Mouse (Mus musculus): ENCODE data around the gene Ctss.
A peak's percentile ranks its signal among the peaks of the same experiment; 100 is the strongest.
"Not testable (repeated sequence)": the region's sequence is repeated elsewhere in the genome, so short reads cannot be mapped to it uniquely, and the experiment has no call there.

Ctss gene

GRCm38 (mm10) chr3:95534927-95535326 lies 8.3 kb downstream of the Ctss start:
- no peak for DNase-seq (ENCODE audit: low spot score in 2 of 2)

GRCm38 (mm10) chr3:95538936-95539335 lies 12.3 kb downstream of the Ctss start:
- DNase-seq (ENCODE audit: low spot score in 2 of 2), result no peak

DNA sequence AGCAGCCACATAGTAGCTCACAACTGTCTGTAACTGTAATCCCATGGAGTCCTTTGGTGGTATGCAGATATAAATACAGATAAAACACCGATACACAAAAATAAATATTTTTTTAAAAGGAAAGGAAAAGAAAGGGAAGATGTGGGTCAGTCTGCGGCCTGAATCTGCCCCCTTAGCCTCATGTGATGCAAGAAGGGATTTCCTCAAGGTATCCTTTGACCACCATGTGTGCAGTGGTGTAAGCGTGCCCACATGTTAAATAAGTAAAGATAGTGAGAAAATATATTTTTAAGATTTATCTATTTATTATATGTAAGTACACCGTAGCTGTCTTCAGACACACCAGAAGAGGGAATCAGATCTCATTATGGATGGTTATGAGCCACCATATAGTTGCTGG lies 13.3 kb downstream of the Ctss start:
- DNase-seq (ENCODE audit: low spot score in 2 of 2), result no peak

DNA sequence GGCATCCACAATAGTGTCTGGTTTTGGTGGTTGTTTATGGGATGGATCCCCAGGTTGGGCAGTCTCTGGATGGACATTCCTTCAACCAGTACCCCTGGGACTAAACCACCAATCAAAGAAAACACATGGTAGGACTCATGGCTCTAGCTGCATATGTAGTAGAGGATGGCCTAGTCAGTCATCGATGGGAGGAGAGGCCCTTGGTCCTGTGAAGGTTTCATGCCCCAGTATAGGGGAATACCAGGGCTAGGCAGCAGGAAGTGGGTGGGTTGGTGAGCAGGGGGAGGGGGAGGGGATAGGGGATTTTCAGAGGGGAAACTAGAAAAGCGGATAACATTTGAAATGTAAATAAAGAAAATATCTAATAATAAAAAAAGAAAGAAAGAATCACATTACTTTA lies 14.6 kb downstream of the Ctss start:
- DNase-seq (ENCODE audit: low spot score in 2 of 2), result not testable (repeated sequence)

DNA sequence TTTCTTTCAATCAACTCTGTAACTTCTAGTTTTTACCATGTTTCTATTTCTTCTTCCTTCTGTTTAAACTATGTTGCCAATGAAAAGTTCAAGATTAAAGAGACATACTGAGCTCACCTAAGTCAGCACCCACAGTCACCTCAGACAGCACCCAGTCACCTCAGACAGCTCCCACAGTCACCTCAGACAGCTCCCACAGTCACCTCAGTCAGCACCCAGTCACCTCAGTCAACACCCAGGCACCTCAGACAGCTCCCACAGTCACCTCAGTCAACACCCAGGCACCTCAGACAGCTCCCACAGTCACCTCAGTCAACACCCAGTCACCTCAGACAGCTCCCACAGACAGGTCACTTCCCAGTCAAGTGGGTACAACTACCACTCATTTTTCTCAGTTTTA lies 15.6 kb downstream of the Ctss start:
- no peak for DNase-seq (ENCODE audit: low spot score in 2 of 2)

DNA sequence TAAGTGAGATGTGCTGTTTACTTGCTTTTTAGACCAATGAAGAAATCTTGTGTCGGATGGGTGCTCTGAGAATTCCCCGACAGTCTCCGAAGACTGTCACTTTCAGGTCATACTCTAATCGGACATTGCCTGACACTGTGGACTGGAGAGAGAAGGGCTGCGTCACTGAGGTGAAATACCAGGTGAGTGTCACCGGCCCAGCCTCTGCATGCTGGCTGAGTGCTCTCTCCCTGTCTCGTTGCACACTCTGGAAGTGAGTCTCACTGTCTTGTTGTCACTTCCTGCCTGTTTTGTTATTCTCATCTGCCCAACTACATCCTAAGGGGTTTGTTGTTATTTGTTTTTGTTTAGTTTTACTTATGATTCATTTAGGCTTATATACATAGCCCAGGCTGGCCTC lies 16.4 kb downstream of the Ctss start:
- DNase-seq (ENCODE audit: low spot score in 2 of 2), result no peak

- DNase-seq (ENCODE audit: low spot score in 2 of 2), result no peak
These were observed 23.6 kb downstream of the Ctss start for GRCm38 (mm10) chr3:95550176-95550575.

GRCm38 (mm10) chr3:95553986-95554385 lies 27.4 kb downstream of the Ctss start:
- DNase-seq (ENCODE audit: low spot score in 2 of 2), result no peak

GRCm38 (mm10) chr3:95559437-95559836 lies 32.9 kb downstream of the Ctss start, which contains the start of gene Hormad1:
Gene Hormad1, plus strand, starts transcription at chr3:95559677.
- no peak for DNase-seq (ENCODE audit: low spot score in 2 of 2)

- DNase-seq (ENCODE audit: low spot score in 2 of 2), result no peak
These were observed 34.2 kb downstream of the Ctss start for GRCm38 (mm10) chr3:95560738-95561137.

DNA sequence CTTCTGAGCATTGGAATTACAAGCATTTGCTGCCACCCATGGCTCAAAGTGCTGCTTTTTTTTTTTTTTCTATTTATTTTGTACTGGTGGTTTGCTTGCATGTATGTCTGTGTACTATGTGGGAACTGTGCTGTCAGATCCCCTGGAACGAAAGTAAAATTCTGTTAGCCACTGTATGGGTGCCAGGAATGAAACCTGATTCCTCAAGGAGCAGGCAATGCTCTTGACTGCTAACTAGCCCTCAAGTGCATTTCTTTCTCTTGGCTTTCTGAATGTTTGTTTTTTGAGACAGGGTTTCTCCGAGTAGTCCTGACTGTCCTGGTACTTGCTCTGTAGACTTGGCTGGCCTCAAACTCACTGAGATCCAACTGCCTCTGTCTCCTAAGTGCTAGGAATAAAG lies 35.2 kb downstream of the Ctss start:
- no peak for DNase-seq (ENCODE audit: low spot score in 2 of 2)

- no peak for DNase-seq (ENCODE audit: low spot score in 2 of 2)
These were observed 43.0 kb downstream of the Ctss start for GRCm38 (mm10) chr3:95569585-95569984.

GRCm38 (mm10) chr3:95587754-95588603 lies 61.4 kb downstream of the Ctss start:
- no peak for DNase-seq (ENCODE audit: low spot score in 2 of 2)

GRCm38 (mm10) chr3:95588604-95589086 lies 62.1 kb downstream of the Ctss start, which contains the start of gene Golph3l:
Gene Golph3l, plus strand, starts transcription at chr3:95588934.
- peak; percentile 98 for DNase-seq (ENCODE audit: low spot score in 2 of 2)

- DNase-seq (ENCODE audit: low spot score in 2 of 2), result no peak
These were observed 72.1 kb downstream of the Ctss start for GRCm38 (mm10) chr3:95598734-95599133.

- no peak for DNase-seq (ENCODE audit: low spot score in 2 of 2)
These were observed 74.7 kb downstream of the Ctss start for GRCm38 (mm10) chr3:95601287-95601686.
